Mouse (Mus musculus): ENCODE data around the gene Sct.
A peak's percentile ranks its signal among the peaks of the same experiment; 100 is the strongest.

Sct gene

DNA sequence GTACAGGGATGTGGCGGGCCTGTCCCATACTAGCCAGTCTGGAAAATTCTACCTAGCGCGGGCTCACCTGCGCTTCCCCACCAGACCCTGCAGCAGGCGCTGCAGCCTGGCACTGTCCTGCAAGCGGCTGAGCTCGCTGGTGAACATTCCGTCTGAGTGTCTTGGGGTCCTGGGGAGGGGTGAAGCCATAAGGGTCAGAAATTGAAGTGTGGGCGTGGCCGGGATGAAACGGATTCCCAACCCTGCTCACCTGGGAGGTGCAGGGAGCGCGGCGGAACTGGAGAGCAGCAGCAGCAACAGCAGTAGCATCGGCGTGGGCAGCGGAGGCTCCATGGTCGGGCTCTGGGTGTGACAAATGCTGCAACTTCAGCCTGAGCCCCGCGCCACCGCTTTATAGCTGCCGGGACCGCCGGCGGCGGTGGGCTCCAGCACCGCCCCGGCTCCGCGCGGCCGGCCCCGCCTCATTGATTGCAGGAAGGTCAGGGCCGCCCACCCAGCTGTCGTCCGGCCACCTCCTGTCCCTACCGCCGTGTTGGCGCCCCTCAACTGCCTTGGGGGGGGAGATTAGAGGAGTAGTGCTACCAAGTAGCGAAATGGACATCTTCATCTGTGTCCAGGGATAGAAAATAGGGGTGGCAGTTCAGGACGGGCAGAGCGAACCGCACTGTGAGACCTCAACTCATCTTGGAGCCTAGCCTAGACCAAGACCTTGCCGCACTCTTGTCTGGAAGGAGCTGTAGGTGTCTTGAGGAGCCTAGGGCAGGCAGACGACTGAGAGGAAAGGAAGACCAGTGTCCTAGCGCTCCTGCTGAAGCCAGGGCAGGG, at the start of gene Sct:
TSS of gene Sct (minus strand) at position 368 of the 825 bp plus-strand sequence.
- DNase-seq (ENCODE audit: low read depth, low spot score), result no peak

DNA sequence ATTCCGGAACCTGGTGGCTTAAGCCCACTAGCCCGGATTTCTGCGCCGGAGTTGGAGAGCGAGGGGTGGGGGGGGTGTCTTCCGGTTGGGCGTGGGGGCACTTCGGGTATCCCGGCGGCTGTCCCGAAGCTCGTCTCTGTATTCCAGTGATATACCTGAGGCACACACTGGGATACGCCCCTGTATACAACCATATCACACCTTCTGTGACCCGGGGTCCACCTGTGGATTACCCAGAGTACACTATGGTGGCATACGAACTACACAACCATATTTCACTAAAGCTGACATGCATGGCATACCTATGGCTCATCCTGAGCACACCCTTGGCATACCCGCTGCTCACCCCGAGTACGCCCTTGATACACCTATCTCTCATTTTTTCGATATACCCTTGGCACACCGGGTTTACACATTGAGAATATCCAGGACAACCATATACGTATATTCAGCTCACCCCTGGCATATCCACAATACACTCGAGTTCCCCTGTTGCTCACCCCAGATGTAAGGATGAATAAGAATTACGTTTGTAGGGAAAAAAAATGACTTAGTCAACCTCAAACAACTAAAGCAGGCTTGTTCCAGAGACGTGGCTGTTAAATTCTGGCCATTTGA, 49.5 kb upstream of the Sct start:
- no peak for DNase-seq (ENCODE audit: low read depth, low spot score)

DNA sequence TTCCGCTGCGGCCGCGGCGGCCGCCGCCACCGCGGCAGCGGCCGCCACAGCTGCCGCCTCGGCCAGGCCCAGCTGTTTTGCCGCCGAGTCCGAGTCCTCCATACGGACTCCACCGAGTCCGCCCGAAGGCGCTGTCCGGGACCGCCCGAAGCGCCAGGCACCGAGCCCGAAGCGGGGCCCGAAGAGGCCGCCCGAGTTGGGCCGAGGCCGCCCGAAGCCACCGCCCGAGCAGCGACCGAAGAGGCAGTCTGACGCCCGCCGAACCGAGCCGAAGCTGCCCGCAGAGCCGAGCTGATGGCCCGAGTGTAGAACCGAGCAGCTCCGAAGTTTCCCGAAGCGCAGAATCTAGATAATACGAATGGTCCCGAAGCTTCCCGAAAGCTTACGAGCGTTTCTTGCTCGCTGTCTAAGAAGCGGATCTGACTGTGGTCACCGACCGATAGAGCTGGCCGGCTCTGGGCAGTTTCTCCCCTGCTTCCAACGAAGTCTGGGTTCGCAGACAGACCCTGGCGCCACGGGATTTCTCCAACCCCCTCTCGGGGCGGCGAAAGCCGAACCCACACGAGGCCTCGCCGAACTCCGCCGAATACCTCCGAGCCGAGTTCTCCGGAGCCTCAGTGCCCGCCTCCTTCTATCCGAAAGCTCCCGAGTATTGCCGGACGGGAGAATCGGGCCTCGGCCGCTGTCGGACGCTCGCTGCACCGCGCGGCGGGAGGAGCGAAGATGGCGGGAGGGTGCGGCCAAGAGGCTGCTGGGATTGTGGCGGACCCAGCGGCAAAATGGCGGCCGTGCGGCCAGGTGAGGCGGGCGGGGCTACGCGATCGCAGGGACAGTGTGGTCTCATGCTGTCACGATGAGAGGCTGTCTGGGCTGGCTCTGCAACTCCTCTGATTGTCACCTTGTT, 48.8 kb upstream of the Sct start, which contains the start of the genes Deaf1 and Tmem80:
TSS of gene Deaf1 (minus strand) at position 222 of the 904 bp plus-strand sequence.
TSS of gene Tmem80 (plus strand) at position 271 of the 904 bp plus-strand sequence.
- DNase-seq (ENCODE audit: low read depth, low spot score), result peak; percentile 96

DNA sequence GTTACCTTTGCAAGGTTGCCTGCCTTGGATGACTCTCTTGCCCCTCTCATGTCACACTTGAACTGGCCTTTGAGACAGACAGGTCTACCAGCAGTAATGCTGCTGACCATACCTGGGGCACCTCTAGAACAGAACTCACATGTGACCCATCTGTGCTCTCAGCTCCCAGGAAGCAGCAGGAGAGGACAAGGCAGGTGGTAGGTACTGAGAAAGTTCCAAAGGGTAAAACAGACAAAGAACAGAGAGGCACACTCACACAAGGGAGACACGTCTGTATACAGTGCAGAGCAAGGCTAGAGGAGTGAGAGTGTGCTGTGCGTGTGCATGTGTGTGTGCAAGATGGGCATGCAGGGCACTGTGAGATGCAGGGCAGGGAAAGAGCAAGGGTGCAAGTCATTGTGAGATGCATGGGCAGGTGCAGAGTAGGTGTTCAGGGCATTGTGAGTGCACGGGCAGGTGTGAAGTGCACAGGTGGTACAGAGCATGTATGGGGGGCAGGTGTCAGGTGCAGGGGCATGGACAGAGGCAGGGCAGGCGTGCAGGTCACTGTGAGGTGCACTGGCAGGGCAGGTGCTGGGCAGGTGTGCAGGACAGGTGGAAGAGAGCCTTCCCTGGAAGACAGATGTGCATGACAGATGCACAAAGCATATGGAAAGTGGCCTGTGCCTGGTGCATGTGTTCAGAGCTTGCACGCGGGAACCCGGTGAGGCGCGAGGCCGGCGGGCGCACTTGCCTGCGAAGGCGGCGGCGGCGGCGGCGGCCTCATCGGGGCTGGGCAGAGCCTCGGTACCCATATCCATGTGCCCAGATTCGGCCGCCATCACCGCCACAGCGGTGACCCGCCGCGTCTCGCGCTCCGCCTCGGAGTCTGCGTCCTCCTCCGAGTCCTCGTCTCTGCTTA, 47.9 kb upstream of the Sct start:
- peak; percentile 82 for DNase-seq (ENCODE audit: low read depth, low spot score)

DNA sequence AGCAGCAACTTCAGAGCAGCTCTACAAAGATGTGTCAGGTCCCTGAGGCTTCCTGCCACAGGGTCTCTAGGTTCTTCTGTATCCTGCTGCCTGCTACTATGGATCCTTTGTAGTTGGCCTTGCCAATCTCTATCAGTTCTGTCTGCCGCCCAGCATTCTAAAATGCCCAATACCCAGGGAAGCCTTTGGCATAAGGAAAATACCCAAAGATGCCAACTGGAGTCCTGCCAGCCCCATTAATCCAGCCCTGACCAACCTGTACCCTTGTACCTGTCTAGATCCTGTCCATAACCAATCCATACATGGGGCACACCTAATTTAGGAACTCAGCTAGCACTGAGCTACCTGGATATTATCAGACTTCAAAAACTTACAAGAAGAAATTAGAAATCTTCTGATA, 45.8 kb upstream of the Sct start:
- no peak for DNase-seq (ENCODE audit: low read depth, low spot score)

DNA sequence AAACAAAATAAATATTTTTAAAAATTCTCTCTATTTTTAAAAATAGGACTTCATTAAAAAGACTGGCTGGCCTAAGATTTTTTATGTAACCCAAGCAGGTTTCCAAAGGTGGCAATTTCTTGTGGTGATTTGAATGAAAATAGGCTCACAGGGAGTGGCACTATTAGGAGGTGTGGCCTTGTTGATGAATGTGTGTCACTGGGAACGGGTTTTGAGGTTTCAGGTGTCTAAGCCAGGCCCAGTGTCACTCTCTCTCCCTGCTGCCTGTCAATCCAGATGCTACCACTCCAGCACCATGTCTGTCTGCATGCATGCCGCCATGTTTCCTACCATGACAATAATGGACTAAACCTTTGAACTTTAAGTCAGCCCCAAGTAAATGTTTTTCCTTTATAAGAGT, 40.5 kb upstream of the Sct start:
- DNase-seq (ENCODE audit: low read depth, low spot score), result no peak

DNA sequence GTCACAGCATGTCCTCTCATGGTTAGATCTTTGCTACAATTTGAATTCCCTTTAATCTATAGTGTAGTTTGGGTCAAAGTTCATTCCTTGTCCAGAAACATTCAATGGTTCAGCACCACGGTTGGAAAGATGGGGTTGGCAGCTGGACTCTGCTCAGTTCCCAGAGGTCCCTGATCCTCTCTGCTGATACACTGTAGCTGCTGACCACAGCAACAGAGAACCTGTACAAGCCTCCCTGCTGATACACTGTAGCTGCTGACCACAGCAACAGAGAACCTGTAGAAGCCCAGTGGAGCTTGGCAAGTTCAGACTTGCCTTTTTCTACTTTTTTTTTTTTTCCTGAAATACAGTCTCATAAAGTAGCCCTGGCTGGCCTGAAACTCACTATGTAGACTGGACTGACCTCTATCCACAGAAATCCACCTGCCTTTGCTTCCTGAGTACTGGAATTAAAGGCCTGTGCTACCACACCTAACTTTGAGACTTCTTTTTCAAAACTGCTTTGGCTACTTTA, 38.7 kb upstream of the Sct start:
- no peak for DNase-seq (ENCODE audit: low read depth, low spot score)

DNA sequence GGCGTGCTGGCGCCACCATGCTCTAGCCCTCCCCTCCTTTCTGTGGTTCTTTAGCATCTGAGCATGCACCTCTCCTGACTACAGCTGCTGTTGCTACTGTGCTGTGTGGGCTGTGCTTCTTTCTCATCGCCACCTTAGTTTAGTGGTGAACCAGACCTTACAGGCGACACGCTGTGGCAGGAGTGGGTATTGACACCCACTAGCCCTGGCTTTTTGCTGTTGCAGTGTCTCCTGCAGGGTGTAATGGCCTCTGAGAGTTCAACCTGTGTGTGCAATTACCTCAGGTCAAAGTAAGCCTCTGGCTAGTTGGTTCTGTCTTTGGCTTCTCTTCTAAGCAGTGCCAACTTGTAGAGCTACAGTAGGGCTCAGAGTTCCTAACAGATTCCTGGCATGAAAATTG, 37.0 kb upstream of the Sct start:
- peak; percentile 56 for DNase-seq (ENCODE audit: low read depth, low spot score)

DNA sequence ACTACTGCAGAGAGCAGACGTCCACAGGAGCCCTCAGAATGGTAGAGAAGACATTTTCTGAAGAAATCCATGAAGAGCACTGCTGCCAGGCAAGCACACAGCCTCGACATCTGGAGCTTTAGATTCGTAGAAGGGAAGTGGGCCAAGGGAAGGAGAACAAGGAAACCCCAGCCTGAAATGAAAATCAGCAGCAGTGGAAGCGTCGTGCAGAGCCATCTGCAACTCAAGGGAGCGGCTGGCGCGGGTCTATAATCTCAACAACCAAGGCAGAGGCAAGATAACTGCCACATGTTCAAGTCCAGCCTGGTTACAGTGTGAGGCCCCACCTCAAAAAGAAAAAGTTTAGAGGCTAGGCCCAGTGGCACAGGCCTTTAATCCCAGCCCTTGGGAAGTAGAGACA, 36.1 kb upstream of the Sct start:
- no peak for DNase-seq (ENCODE audit: low read depth, low spot score)

DNA sequence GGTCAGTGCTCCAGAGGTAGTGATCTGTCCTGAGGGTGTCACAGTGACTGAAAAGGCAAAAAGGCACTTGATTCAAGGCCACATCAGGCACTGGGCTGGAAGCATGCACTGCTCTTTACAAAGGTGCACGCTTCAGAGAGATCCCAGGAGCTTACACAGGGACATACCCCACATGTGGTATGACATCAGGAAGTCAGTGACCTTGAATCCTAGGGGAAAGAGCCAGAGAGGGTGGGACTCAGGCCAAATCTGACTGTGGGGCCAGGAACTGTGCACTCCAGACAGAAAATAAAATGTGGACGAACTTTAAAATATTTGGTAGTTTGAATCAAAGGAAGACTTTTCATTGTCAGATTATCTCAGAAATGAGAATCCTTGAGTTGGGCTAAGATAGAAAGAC, 35.5 kb upstream of the Sct start:
- DNase-seq (ENCODE audit: low read depth, low spot score), result no peak

DNA sequence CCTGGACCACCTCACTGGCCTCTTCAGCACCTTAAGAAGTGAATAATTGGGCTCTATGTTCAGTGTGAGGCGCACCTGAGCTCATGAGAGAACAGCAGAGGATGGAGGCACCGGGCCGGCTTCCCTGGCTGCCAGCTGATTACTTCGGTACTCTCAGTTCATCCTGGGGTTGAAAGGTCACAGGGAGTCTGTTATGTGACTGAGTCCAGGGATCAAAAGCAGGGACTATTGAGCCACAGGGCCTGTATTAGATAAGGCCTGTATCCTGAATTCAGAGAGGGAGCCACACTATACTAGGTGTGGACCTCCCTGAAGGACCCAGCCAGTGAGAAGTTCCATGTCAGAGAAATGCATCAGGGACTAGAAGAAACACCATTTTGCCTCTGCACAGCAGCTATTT, 25.6 kb upstream of the Sct start:
- DNase-seq (ENCODE audit: low read depth, low spot score), result no peak

DNA sequence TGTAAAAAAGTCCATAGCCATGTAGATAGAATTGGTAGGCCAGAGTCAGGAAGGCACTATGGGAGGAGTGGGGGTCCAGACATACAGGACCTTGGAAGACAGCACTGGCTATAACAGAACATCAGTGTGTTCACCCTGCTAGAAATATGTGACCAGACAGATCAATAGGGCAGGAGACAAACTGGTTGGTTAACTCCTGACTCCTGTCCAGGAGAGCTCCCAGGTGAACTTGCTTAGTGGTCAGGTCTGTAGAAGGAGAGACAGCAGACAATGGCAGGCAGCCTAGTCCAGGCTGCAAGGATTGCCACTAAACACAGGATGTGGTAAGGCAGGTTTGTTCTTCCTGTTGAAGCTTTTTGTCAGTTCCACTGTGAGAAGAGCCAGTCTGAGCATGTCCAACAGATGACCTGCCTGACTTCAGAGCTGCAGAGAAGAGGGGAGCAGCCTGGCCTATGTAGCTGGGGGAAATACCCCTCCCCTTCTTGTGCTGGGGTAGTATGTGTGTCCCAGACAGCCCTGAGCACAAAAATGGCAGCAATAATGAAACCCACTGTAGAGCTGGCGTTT, 23.9 kb upstream of the Sct start:
- DNase-seq (ENCODE audit: low read depth, low spot score), result no peak

DNA sequence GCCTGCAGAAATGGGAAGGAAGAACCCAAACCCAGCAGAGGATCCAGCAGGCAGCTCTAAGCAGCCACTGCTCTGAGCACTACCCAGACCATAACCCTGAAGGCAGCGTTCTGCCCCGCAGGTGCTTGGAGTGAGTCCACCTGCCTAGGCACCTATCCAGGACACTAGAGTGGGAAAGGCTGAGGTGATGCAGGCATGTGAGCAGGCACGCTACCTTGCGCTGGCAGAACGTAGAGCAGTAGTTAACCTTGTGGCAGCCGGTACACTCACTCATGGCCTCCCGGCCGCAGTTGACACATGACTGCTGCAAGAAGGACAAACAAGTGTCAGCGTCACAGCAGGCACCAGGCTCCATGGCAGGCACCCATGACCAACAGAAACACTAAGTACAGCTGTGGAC, 22.5 kb upstream of the Sct start:
- DNase-seq (ENCODE audit: low read depth, low spot score), result no peak

DNA sequence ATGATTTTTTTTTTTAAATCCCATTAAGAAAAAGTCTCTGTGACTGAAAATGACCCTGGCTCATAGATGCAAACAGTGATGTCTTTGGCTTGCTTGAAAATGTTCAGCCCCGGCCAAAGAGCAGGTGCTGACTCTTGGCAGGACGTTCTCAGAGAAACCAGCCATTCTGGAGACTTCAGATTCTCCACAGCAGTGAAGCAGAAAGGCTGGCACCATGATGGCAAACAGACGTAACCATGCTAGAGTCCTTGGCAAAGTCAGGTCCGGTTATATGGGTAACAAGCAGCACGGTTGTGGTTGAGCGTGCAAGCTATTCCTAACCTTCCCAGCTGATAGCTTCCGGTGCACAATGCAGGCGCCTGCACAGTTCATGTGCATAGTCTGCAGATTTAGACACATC, 20.2 kb upstream of the Sct start:
- DNase-seq (ENCODE audit: low read depth, low spot score), result no peak

DNA sequence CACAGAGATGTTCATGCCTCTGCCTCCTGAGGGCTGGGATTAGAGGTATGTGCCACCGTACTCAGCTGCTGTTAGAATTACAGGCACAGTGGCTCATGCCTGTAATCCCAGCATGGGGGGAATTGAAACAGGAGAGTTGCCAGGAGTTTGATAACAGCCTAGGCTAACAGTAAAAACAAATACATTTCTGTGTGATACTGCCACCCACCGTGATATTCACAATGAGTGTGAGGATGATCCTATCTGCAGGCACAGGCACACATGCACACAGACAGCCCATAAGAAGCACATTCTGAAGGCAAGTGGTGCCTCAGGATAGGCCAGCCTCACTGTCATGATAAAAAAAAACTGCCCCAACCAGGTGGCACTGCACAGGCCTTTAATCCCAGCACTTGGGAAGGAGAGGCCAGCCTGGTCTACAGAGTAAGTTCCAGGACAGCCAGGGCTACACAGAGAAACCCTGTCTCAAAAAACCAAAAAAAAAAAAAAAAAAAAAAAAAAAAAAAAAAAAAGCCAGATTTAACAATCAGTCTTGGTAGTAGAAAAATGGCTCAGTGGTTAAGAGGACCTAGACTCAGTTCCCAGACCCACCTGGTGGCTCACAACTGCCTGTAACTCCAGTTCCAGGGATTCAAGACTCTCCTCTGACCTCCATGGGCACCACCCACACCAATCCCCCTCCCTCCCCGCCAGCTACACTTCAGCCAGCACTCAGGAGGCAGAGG, 19.2 kb upstream of the Sct start:
- no peak for DNase-seq (ENCODE audit: low read depth, low spot score)

DNA sequence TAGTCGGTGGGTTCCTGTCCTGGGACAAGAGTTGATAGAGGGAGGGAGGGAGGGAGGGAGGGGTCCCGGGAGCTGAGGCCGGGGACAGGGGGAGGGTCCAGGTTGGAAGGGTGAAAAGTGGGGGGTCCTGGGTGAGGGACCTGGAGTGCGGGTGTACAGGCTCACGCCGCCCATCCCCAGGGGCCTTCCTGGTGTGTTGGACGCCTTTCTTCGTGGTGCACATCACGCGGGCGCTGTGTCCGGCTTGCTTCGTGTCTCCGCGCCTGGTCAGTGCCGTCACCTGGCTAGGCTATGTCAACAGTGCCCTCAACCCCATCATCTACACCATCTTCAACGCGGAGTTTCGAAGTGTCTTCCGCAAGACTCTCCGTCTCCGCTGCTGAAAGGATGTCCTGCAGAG, 15.5 kb upstream of the Sct start:
- no peak for DNase-seq (ENCODE audit: low read depth, low spot score)

DNA sequence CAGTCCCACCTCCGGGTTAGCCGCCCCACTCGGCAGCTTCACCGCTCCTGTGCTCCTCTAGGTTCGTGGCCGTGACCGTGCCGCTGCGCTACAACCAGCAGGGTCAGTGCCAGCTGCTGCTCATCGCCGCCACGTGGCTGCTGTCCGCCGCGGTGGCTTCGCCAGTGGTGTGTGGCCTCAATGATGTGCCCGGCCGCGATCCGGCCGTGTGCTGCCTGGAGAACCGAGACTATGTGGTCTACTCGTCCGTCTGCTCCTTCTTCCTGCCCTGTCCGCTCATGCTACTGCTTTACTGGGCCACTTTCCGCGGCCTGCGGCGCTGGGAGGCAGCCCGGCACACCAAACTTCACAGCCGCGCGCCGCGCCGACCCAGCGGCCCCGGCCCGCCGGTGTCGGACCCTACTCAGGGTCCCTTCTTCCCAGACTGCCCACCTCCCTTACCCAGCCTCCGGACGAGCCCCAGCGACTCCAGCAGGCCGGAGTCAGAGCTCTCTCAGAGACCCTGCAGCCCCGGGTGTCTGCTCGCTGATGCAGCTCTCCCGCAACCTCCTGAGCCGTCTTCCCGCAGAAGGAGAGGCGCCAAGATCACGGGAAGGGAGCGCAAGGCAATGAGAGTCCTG, 15.0 kb upstream of the Sct start:
- no peak for DNase-seq (ENCODE audit: low read depth, low spot score)

DNA sequence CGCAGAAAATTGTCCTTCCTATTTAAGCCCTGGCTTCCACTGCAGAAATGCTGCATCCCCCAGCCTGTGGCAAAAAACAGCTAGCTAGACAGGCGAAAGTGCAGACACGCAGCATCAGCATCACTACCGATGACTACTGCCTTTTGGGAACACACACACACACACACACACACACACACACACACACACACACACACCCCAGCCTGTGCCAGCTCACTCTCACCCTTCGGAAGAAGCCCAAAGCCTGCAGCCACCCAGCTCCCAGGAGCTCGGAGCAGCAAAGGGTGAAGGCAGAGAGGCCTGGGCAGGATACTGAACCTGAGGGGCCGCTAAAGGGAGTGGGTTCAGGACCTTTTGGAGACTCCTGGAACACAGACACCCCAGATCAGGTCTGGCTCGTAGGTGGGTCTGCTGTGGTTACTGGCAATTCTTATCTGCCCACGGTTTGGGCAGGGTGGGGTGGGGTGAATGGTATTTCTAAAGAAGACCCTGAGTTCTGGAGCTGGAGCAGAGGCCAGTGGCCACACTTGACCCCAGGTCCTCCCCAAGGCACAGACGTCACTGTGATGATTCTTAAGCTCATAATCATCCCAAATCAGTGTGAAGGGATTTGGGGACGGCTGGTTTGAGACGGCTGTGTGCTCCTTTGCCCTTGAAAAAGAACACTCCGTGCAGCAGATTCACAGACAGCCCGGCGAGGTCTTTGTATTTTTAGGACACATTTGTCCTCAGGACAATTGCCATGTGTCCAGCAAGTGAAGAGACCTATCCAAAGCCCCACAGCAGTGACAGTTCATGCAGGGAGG, 13.9 kb upstream of the Sct start:
- no peak for DNase-seq (ENCODE audit: low read depth, low spot score)
